Mouse (Mus musculus) brown adipose tissue, adult 24 weeks (tissue): ENCODE measurements around the gene Aldh1a2. TPM values are rescaled to one million over a fixed set of nuclear protein-coding genes. Genes with fewer than 3 reads are reported as not detected.

Source experiments
- H3K27ac ChIP-seq: fragments of 200-500 bp; replicated peaks from 2 replicates; pipeline ENCODE4 v1.5.1; 2012; ENCODE audit warnings: low read depth, mild to moderate bottlenecking, low read length
- H3K4me1 ChIP-seq: fragments of 200-500 bp; 2 replicates; pipeline ENCODE4 v1.6.1; 2012; ENCODE audit warnings: low read length, mixed read lengths; ENCODE audit not compliant: control insufficient read depth, insufficient read depth, insufficient read length
- H3K4me3 ChIP-seq: fragments of 200-500 bp; 2 replicates; pipeline ENCODE4 v1.5.1; 2012; ENCODE audit warnings: low read depth, mild to moderate bottlenecking, low read length, moderate library complexity; ENCODE audit not compliant: insufficient read depth
- polyA plus RNA-seq: library from polyadenylated mRNA; stranded (reverse); fragments of >200 nt; gene quantifications from 2 replicates; pipeline ENCODE4 v1.2.4, GENCODE M21; 2012; ENCODE audit not compliant: missing spikeins, insufficient read depth, insufficient read length

Gene Aldh1a2
- polyA plus RNA-seq, 1 experiment = 0.44 TPM

DNA sequence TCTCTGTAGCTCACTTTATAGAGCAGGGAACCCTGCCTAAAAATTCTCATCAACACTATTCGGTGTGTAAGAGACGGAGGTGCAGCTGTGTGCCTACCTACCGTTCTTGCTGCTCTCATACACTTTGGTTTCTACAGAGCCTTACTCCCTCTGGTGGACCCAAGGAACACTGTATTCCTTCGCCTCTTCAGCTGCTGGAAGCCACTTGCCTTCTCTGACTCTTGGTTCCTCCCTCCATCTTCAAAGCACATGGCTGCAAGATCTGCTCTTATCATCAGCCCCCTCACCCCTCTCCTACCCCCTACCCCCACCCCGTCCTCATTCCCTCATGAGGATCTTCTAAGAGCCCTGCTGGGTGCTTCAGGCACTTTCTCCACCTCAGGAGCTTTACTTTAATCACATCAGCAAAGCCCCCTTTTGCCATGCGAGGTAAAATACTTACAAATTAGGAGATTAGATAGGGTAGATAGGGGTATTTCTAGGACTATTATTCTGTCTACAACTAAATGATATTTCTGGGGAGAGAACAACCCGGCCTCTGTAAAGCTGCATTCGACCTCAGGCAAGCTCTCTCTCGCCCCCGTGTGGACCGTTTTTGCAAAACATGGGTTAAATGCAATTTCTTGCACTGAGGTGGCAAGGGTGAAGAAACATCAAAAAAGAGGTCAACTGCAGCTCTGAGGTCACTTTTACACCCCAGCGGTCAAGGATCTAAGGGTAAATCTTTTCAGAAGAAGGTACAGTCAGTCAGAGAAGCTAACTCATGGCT, 26.8 kb upstream of the Aldh1a2 start:
- Histone ChIP-seq H3K4me1 (no peaks in the 10 kb centered on the region), H3K27ac (no peak overlapping the region), H3K4me3 (no peak overlapping the region)

DNA sequence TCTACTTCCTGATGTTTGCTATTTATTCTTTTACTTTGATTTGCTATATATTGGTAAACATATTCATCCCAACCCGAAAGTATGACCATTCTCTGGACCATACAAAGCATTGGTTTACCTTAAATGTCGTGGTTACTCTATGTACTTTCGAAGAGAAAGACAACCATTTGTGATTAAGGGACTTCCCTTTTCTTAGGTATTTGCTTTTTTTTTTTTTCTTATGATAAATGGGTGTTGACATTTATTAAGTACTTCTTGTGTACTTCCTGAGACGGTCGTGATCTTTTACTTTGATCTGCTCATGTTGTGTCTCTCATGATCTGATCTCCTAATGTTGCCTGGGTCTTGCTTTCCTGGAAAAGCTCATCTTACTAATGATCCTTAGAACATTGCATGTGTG, 16.8 kb upstream of the Aldh1a2 start:
- H3K27ac ChIP-seq = no peak overlapping the region
- H3K4me3 ChIP-seq = no peak overlapping the region
- H3K4me1 ChIP-seq = no peaks in the 10 kb centered on the region

DNA sequence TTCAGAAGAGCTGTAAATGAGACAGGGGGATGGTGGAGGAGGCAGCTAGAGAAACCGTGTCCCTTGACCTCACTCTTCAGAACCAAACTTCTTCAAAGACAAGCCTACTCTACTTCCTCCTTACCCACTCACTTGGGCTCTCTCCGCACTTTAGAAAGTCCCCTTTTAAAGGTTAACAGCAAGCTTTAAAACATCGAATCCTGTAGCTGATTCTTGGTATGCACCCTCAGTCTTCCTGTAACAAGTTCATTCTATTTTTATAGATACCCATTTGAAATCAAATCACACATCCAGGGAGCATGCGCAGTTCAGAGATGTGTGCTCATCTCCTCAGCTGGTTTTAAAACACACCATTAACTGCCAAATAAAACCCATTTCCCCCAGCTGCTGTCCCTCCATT, 13.3 kb upstream of the Aldh1a2 start:
- H3K27ac ChIP-seq = no peak overlapping the region
- H3K4me3 ChIP-seq = no peak overlapping the region
- no peaks in the 10 kb centered on the region for H3K4me1 ChIP-seq

DNA sequence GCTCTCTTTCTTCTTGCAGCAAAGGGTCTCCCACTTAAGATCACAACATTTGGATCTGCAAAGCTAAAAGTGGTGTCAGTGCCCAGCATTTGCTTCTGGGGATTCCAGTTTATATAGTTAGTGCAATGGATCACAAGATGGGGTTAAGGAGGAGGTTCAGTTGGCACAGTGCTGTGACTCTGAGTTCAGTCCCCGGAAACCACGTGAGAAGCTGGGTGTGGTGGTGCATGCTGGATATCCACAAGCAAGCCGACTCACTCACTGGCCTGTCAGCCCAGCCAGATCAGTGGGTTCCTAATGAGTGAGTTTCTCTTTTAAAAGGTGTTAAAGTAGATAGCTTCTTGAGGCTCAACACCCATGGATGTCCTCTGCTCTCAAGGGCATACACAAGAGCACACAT, 6.3 kb upstream of the Aldh1a2 start:
- no peak overlapping the region for H3K27ac ChIP-seq

DNA sequence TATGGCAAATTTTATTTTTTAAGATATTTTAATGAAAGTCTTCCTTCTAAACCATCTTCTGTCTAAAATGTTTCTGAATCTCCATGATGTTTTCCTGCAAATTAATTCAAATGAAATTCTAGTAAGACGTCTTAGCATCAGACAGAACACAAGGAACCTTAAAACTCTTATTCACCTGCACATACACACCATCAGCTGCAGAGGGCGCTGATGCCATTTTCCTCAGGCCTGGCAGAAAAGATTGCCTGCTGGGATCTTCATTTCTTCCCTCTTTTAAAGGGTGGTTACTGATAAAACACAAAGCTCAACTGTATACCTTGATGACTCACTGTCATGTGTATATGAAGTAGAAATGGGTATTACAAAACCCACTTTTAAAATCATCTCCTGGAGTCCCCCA, 4.7 kb upstream of the Aldh1a2 start:
- Histone ChIP-seq H3K4me3 (no peak overlapping the region), H3K4me1 (no peaks in the 10 kb centered on the region; the same call in 1 of the 2 replicates)

More for the DNA sequence above, 6.3 kb upstream of the Aldh1a2 start:
- no peak overlapping the region for H3K4me3 ChIP-seq
- H3K4me1 ChIP-seq = no peaks in the 10 kb centered on the region

DNA sequence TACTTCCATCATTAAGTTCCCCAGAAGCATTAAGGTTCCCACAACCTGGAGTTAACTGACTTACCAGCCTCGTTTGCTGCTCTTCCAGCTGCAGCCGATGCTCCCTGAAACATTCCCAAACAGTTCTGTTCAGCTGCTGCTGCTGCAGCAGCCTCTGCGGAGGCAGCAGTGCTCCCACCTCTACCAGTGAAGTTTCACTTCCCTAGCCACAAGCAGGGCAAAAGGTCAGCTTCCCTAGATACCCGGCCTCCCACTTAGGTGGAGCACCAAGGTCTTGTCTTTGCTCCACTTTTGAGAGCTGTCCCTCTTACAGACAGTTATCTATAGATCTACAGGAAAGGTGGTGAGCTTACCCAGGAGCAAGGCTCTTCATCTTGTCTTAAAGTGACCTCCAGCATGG, 2.0 kb upstream of the Aldh1a2 start:
- no peak overlapping the region for H3K4me3 ChIP-seq
- H3K27ac ChIP-seq = no peak overlapping the region
- H3K4me1 ChIP-seq = no peaks in the 10 kb centered on the region; the same call in 1 of the 2 replicates

More for the DNA sequence above, 4.7 kb upstream of the Aldh1a2 start:
- H3K27ac ChIP-seq = no peak overlapping the region

DNA sequence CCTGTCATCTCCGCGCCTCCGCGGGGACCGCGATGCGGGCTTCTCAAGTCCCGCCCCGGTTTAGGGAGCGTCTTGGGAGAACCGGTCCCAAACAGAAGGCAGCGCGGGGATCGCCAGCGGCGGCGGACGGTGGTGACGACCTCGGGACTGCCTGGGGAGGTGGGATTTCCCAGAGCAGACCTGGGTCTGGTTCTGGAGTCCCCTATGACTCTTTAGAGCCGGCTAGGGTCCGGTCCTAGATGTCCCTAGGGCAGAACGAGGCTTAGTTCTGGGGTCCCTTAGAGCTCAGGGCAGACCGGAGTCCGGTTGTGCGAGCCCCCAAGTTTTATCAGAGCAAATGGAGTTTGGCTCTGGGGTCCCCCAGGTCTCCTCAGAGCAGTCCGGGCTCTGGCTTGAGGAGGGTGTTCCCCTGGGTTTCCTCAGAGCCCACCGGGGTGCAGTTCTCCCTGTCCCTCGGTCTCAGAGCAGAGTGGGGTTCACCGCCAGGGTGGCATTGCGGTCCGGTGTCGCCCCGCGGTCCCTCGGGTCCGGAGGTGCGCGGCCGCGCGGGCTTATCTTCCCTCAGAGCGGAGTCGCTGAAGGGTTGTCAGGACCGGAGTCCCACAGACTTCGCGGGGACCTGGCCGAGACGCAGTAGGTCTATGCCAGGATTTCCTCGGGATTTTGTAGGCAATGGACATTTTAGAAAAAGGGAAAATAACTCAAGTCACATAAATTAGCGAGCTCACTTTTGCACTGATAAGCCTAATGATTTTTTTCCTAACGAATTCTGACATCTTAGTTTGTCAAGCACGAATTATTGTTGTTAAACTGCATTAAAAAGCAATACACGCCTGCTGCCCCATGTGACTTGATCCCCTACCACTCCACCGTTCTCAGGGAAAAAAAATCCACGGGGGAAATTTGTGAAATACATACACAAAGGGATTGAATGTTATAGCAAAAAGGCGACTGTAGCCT, 727 bp downstream of the Aldh1a2 start:
- no peak overlapping the region for H3K27ac ChIP-seq
- H3K4me1 ChIP-seq = no peaks in the 10 kb centered on the region; the same call in 1 of the 2 replicates
- peak overlapping the region; percentile 53 for H3K4me3 ChIP-seq

DNA sequence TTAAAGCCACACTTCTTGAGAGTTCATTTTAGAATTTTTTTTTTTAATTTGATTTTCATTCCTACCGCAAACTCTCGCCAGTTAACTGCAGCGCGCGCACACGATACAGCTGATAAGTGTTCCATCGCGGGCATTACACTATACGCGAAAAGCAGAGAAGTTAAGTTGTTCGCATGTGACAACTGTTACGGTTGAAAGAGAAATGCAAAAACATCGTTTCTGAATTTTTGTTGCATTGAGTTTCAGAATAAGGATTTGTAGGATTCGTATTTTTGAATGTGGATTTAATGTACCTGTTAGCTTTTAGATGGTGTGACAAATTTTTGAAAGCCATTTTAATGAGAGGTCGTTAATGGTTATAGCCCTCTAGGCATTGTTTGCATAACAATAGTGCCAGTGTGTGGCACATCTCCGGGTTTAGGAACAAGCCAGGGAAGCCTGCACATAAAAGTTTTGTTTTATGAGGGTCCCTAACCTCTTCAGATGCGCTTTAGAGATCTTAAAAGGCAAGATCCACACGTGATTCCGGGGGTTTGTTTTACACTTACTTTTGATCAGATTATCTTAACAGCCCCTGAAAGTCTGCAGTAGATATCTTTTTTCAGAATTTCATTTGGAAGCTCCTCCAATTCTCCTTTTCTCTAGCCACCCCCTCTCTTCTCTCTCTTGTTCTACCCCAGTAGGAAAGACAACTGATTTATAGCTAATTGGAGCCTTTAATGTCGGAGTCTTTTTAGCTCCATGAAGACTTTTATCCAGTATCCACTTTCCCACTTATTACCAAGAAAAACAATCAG, 1.6 kb downstream of the Aldh1a2 start:
- Histone ChIP-seq H3K27ac (no peak overlapping the region), H3K4me3 (no peak overlapping the region), H3K4me1 (no peaks in the 10 kb centered on the region; the same call in 1 of the 2 replicates)

DNA sequence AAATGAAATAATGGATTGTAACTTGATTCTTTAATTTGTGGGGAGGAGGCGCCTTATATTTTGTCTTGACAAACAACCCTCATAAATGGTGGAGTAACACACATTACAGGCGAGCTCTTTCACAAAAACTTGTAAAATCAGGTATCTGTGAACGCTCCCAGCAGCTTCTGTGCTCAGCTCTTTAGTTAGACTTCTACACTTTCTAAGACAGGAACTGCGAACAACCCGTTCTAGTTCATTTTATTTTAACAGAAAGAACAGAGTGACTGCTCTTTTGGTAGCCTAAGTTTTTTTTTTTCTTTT, 2.2 kb downstream of the Aldh1a2 start:
- Histone ChIP-seq H3K27ac (no peak overlapping the region), H3K4me3 (no peak overlapping the region), H3K4me1 (no peaks in the 10 kb centered on the region; the same call in 1 of the 2 replicates)

DNA sequence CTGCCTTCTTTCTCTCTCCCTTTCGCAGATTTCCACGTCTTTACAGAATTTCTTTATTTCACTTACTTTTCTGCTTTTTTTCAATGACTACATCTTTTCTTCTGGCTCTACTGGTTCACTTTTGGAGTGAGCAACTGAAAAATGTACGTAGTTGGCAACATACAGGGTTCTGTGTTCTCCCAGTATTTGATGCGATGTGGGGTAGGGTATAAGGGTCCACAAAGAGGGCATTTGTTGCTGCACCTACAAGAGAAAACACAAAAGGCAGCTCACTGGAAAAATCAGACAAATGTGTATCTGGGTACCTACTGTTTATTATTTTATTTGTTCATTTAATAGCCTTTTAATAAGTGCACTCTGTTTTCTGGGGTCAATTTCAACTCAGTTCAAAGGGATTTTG, 3.6 kb downstream of the Aldh1a2 start:
- no peaks in the 10 kb centered on the region; the same call in 1 of the 2 replicates for H3K4me1 ChIP-seq
- H3K4me3 ChIP-seq = no peak overlapping the region
- H3K27ac ChIP-seq = no peak overlapping the region

DNA sequence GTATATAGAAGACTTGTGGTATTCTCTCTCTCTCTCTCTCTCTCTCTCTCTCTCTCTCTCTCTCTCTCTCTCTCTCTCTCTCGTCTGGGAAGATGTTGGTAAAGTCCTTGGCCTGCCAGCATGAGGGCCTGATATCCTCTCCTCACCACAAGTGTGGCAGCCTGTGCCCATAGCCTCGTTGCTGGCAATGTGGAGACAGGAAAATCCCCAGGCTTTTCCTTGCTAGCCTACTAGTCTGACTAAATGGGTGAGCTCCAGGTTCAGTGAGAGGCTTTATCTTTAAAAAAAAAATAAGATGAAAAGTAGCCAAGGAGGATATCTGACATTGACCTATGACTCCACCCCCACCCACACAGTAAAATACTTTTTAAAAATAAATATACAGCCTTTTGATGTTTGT, 4.8 kb downstream of the Aldh1a2 start:
- H3K27ac ChIP-seq = no peak overlapping the region
- no peaks in the 10 kb centered on the region; the same call in 1 of the 2 replicates for H3K4me1 ChIP-seq
- no peak overlapping the region for H3K4me3 ChIP-seq

DNA sequence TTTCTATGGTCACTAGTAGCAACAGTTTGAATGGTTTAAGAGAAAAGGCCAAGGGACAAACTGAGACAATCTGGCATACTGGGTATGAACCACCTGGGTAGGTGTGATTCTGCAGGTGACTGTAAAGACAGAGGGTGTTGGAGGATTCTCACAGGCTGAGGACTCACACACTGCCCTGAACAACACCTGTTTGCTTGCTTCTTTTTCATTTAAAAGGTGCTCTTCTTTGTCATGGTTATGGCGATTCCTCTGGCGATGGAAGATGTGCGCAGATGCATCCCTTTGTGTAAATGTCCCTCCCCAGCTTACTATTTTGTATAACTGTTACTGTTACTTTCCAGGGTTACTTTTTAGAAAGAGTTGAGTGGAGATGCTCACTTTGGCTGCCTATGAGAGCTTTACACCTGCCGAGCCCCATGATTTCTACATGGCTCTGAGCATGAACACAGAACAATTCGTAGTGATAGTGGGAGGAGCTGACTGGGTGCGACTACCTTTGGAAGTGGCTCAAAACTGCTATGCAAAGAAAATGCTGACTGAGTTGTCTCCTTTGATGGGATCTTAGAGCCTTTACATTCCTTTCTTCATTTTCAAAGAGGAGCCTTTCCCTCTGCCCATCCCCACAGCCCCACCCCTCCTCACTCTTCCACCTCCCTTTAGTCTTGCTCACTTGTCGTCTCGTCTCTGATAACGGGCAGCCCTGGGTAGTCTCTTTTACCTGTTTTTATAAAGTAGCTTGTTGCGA, 11.8 kb downstream of the Aldh1a2 start:
- Histone ChIP-seq H3K4me3 (no peak overlapping the region), H3K27ac (no peak overlapping the region), H3K4me1 (no peaks in the 10 kb centered on the region)

DNA sequence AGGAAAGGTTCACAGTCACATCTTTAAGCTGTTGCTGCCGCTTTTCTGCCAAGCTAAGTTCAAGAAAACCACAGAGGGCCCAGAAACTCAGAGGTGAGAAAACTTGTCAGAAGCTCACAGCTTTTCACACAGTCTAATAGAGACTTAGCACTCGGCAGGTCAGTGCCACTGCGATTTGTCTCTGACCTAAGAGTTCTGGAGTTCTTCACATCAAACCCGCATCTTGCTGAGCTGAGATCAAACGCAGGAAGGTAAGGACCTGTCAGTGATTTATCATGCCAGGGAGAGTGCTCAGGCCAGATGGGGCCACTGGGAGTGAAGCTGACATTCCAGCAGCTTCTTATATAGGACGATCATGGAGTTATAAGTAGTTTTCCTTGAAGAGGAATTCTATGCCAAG, 14.4 kb downstream of the Aldh1a2 start:
- H3K27ac ChIP-seq = no peak overlapping the region

DNA sequence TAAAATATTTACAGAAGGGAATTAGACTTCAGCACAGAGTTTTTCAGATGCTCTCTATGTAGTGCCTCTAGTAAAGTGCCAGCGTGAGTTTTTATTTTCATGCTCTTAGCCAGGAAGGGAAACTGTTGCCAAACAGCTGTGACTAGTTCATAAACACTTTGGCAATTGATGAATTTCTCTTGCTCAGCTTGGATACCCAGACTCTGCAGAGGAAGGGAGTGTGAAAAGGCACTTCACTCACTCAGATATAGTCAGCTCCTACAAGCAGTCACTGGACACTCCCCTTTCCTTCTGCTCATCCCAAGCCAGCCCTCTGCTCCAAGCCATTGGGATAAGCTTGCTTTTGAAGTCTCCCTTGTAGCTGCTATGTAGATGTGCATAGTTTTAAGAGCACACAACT, 21.0 kb downstream of the Aldh1a2 start:
- H3K4me1 ChIP-seq = no peaks in the 10 kb centered on the region
- no peak overlapping the region for H3K27ac ChIP-seq
- no peak overlapping the region for H3K4me3 ChIP-seq

More for the DNA sequence above, 14.4 kb downstream of the Aldh1a2 start:
- H3K4me3 ChIP-seq = no peak overlapping the region
- no peaks in the 10 kb centered on the region for H3K4me1 ChIP-seq
